Mouse (Mus musculus) adrenal gland, adult (tissue): Measurements from ENCODE around the gene Fmnl1.

Source experiments
- DNase-seq, 2 experiments: peaks; one replicate each; pipeline ENCODE4 v3.0.0; 2022 to 2023; ENCODE audit warnings: low spot score in 1 of 2; ENCODE audit not compliant: inconsistent age in 2 of 2

Gene Fmnl1

DNA sequence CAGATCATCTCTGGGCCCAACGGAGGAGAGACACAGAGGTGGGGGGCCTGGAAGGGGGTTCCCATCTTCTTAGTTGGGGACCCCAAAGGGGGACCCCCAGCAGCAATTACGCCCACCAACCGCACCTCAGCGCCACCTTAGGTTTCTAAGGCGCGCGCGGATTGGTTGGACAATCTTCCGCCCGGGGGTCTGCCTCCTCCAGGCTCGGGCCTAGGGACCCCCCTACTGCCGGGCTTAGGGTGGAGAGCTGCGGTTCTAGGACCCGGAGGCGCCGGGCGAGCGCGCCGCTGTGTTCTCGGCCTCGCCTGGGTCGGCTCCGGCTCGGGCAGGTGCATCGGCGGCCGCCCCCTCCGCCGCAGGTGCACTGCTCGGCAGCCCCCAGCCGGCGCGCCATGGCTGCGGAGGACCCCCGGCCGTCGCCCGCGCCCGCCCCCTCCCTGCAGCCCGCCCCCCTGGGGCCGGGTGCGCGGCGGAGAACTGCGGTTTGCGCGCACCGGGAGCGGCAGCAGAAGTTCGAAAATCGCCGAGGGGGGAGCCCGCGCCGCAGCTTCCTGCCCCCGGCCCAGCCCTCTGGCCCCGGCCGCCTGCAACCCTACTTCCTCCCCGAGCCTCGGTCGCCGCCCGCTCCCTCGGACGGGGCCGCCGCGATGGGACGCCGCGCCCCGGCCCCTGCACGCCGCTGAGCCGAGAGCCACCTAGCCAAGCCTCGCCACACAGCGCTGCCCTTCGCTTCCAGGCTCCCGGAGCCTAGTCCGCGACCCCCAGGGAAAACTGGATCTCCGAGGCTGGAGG, at the start of gene Fmnl1:
Gene Fmnl1 (plus strand): TSS at position 614 of the 792 bp plus-strand sequence.
- DNase-seq: peak; percentile 60 to 81

DNA sequence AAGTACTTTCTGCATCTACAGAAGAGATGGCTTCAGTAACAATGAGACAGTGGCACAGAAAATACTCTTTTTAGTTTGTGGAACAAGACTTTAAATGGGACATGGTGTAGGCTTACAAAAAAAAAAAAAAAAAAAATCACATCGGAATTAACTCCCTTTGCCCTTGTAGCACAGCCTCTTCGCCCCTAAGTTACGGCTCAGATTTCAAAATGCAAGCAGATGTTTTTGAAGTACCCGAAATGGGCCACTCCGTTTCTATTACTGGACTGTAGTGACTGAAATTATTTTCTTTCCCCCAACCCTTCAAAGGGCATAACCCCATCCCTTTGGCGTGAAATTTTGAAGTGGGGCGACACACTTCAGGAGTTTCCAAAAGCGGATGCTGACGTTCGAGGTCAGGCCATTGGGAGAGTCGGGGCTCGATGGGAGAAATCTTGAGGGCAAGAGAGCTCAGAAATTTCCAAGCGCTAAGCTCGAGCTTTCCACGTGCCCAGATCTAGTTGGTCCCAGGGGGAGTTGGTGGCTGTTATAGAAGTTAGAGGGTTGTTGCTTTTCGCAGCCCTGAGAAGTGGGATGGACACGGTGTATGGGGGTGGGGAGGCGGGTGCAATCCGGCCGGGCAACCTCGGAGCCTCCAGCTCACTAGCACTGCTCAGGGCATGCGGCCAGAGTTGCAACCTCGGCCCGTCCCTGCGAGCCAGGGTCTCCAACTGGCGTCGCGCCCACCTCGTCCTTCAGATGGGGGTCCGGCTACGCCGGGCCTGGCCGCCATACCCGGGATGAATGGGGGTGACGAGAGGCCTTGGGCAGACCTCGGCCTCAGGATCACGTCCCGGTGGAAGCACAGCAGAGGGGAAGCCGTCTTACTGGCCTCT, 39.0 kb upstream of the Fmnl1 start, which contains the start of gene Hexim2:
Gene Hexim2 (plus strand): TSS at position 729 of the 875 bp plus-strand sequence.
- peak; percentile 82 to 94 for DNase-seq

DNA sequence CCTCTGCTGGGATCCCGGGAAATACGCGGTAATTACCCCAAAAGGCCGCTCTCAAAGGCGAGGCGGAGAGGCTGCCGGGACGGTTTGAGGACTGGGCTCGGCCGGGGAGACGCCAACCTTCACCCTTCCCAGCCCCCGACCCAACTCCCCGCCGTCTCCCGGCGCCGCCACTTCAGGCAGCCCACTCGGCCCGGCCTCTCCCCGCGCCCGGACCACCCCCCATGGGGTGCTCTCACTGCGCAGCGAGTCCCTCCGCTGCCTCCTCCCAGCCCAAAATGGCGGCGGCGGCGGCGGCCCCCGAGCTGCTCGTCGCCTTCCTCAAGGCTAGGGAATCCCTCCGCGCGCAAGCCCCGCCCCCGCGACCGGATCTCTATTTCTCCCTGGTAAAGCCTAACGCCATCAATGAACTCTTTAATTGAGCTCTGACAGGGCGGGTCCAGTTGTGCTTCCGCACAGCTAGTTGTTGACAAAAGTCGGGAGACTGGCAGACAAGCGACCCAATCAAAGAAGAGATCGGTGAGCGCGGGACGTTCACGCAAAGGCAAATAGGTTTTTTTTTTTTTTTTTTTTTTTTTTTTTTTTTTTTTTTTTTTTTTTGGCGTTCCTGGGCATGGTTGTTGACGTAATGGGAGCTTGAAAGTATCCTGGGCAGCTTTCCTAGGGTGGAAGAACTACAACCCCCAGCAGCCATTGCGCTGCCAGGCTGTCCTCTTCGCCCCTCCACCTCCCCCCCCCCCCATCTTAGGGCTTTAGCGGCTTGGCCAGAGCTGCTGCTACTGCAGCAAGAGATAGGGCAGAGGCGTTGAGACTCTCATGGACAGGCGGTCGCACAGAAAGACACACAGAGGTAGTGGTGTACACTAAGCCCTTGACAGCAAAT, 38.1 kb upstream of the Fmnl1 start:
- DNase-seq: peak; percentile 99 to 100

DNA sequence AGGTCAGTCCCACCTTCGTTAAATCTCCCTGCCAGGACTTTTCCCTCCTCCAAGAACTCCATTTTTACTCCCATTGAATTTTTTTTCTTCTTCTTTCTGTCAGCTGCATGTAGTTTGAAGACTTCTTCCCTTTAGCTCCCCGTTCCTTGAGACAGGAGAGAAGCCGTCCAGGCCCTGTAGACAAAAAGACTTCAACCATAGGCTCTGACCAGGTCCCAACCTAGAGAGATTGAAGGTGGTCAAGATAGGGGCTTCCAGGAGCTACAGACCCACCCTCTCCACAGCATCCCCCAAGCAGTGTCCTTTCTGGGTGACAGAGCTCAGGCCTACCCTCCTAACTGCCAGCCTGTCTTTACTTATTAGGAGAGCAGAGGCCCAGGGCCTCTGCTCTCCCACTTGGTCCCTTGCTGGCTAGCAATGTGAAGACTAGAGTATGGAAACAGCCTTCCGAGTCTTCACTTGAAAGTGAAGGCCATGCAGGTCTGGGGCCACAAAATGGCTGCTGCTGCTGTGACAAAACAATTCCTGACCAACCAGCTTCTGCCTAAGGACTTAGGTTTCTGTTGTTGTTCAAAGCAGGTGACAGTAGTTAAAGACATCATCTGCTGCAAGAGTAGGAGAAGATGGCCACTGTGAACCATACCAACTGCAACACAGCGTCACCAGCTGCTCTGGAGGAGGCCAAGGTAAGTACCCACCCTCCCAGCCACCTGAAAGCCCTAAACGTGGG, 37.3 kb upstream of the Fmnl1 start:
- peak in 1 of 2 experiments; percentile 75 for DNase-seq

GRCm38 (mm10) chr11:103134221-103134620, 36.7 kb upstream of the Fmnl1 start:
- peak; percentile 77 to 91 for DNase-seq

DNA sequence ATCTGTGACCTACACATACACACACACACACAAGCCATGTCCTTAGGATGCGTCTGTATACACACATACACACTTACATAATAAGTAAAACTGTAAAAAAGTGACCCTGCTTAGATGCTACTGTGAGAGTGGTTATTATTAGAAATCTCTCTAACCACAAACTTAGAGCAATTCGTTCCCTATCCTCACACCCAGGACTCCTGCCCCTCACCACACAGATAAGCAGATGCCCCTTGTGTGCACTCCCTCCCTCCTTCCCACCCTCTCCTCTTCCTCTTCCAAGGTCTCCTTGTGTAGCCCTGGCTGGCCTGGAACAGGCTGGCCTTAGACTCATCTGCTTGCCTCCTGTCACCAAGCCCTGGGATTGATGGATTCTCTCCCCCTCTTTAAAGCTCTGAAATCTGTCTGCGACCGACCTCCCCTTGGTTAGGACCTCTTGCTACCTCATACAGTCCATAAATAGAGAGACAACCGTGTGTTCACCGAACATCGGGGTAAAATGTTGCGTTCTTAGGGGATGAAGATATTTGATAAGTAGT, 34.8 kb upstream of the Fmnl1 start:
- peak in 1 of 2 experiments; percentile 53 for DNase-seq

GRCm38 (mm10) chr11:103139951-103140762, 30.8 kb upstream of the Fmnl1 start:
- DNase-seq: peak in 1 of 2 experiments; percentile 54

DNA sequence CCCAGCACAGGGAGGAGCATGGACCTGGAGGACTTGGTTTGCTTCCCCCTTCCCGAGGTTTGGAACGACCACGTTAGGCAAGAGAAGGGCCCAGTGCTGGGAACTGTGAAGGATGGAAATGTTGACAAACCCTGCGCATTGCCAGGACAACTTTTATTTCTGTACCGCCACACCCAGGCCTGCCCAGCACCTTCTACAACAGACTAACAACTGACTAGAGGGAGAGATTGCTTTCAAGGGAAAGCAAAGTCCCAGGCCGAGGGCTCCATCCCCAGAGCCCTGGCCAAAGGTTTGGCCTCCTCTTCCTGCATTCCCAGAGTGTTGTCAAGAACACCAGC, 30.2 kb upstream of the Fmnl1 start:
- DNase-seq: peak in 1 of 2 experiments; percentile 53

GRCm38 (mm10) chr11:103141101-103141943, 29.6 kb upstream of the Fmnl1 start:
- DNase-seq: peak; percentile 62 to 80

GRCm38 (mm10) chr11:103141944-103142255, 29.0 kb upstream of the Fmnl1 start:
- peak; percentile 56 to 79 for DNase-seq

DNA sequence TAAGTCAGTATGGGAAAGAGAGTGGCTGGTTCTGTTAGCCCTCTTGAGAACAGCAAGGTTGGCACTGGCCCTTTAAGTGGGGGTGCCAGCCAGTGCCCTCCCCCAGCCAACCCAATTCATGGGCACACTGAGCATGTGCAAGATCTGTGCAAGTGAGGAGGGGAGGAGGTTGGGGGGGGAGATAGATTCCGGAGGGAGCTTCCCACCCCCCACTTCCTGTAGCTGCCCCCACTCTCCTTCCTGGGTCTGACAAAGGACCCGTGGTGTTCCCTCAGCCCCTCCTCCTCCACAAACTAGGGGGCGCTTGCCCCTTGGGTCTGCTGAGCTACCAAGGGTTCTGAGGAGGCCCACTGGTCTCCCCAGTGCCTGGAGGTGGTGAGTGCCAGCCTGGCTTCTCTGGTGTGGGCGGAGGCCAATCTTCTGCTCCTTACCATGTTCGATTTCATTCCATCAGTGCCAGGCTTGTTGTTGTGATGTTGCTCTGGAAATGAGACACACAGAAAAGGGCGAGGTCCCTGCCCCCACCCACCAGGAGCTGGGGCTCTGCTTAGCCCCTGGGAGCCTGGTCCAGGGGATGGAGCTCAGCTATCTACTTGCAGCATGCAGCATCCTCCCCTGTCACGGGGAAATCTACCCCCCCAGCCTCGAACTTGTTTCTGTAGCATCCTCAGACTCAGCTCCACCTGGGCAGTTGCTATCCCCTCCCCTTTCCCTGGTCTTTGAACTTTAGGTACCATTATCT, 28.3 kb upstream of the Fmnl1 start:
- peak; percentile 84 to 92 for DNase-seq

GRCm38 (mm10) chr11:103144309-103145285, 26.3 kb upstream of the Fmnl1 start:
- peak; percentile 50 to 82 for DNase-seq

- no peak for DNase-seq
Measured at GRCm38 (mm10) chr11:103146386-103146785, 24.5 kb upstream of the Fmnl1 start.

GRCm38 (mm10) chr11:103147766-103148165, 23.1 kb upstream of the Fmnl1 start:
- no peak for DNase-seq

DNA sequence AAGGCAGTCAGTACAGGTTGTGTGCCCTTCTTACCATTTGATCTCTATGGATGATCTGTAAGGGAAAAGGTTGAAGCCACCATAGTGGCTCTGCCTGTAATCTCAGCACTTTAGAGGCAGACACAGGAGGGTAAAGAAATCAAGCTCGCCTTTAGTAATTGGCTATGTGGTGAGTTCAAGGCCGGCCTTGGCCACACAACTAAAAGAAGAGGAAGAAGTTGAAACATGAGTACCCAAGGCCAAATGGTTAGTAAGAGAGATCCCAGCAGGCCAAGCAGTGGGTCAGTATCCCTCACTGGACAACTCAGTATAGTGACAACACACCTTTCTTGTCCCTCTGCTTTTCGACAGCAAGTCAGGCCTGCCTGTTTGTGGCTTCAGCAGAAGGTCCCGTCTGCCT, 21.1 kb upstream of the Fmnl1 start:
- peak; percentile 61 to 84 for DNase-seq
